Mouse (Mus musculus): Measurements from ENCODE around the gene Slc7a5. TPM values are rescaled to one million over a fixed set of nuclear protein-coding genes. Genes with fewer than 3 reads are reported as not detected.

The Slc7a5 gene
- polyA plus RNA-seq, 1 experiment from 2014 or later: 29.3 TPM

DNA sequence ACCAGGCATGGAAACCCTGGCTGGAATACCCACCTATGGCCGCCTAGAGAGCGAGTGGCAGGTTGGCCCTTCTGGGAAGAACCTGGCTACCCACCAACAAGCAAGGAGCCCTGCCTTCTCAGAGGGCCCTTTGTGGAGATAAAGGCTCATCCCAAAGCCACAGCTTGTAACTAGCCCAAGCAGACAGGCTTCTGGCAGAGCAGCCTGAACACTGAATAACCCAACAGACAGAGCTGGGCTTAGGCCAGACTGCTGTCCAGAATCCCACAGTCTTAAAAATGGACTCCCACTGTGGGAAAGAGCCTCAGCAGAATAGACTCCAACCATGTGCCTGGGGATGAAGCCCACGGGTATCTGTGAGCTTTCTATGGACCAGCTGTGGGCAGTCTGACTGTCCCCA, 23.3 kb downstream of the Slc7a5 start:
- 90% methylated on average over 3 of the region's 3 CpGs for WGBS
- Histone ChIP-seq H3K9me3 (replicated peaks) (no peaks in the 10 kb centered on the region), H3K27me3 (ENCODE audit: low read depth, poor library complexity, severe bottlenecking) (no peaks in the 10 kb centered on the region), H3K4me3 (no peak overlapping the region), H3K27ac (replicated peaks) (no peak overlapping the region), H3K4me1 (no peaks in the 10 kb centered on the region), H3K36me3 (peaks cover 82% of the 10 kb centered on the region)
- no peak for DNase-seq (ENCODE audit: low spot score)

DNA sequence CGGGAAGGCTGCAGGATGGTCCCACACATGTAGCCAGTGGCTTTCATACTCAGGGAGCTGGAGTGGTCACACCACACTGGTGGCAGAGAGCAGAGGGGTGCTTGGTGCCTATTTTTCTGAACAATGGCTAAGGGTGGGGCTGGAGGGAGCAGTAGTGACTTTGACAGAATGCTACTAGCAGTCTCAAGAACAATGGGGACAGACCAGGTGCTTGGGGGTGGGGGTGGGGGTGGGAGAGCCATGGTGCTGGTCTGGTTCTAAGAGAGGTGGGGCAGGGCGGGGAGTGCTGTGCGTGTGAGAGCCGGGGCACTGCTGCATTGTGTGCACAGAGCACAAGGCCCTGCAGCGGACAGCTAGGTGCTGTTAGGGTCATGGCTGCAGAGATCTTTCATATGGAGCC, 25.6 kb downstream of the Slc7a5 start:
- DNase-seq (ENCODE audit: low spot score): no peak
- H3K27ac ChIP-seq (replicated peaks): no peak overlapping the region
- peaks cover 67% of the 10 kb centered on the region for H3K36me3 ChIP-seq
- H3K9me3 ChIP-seq (replicated peaks): no peaks in the 10 kb centered on the region
- 97% methylated on average over 5 of the region's 5 CpGs for WGBS
- no peaks in the 10 kb centered on the region for H3K27me3 ChIP-seq (ENCODE audit: low read depth, poor library complexity, severe bottlenecking)
- no peaks in the 10 kb centered on the region for H3K4me1 ChIP-seq
- no peak overlapping the region for H3K4me3 ChIP-seq

DNA sequence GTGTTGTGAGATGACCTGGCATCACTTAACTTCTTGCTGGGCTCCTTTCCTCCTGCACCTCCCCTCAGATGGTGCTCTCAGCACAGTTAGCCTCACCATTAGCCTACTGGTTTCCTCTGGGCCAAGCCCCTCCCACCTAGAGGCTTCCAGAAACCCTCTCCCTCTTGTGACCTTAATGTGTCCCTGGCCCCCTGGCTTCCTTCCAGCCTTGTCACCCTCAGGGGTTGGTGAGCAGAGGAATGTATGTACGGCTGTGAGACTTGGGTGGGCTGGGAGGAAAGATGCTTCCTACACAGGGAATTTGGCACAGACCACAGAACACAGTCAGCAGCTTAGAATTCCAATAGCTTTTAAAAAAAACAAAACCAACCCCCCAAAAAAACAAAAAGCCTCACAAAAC, 26.7 kb downstream of the Slc7a5 start:
- no peak for DNase-seq (ENCODE audit: low spot score)
- H3K4me3 ChIP-seq: no peak overlapping the region
- H3K9me3 ChIP-seq (replicated peaks): no peaks in the 10 kb centered on the region
- WGBS: 89% methylated on average over 1 of the region's 1 CpGs
- H3K27ac ChIP-seq (replicated peaks): no peak overlapping the region
- peaks cover 56% of the 10 kb centered on the region for H3K36me3 ChIP-seq
- H3K27me3 ChIP-seq (ENCODE audit: low read depth, poor library complexity, severe bottlenecking): no peaks in the 10 kb centered on the region
- H3K4me1 ChIP-seq: no peaks in the 10 kb centered on the region; the same call in 1 of the 2 replicates

DNA sequence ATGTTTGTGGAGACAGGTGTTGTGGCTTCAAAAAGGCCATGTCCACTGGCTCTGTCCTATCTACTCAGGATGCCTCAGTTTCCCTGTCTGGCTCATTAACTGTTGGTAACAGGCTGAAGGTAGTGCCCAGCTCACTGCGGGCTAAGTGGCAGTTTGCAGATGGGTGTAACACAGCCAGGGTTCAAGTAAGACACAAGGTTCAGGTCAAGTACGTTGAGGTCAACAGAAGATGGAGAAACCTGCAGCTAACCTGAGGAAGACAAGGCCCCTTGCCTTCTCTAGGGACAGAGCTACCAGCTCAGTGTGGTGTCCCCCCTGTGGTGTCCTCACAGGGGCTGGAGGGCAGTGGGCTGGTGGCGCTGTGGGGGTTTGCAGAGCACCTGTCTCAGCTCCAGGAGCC, 27.8 kb downstream of the Slc7a5 start:
- Histone ChIP-seq H3K4me1 (no peaks in the 10 kb centered on the region; the same call in 1 of the 2 replicates), H3K36me3 (peaks cover 45% of the 10 kb centered on the region), H3K27ac (replicated peaks) (no peak overlapping the region), H3K4me3 (no peak overlapping the region), H3K9me3 (replicated peaks) (no peaks in the 10 kb centered on the region), H3K27me3 (ENCODE audit: low read depth, poor library complexity, severe bottlenecking) (no peaks in the 10 kb centered on the region)
- 84% methylated on average over 3 of the region's 3 CpGs for WGBS
- DNase-seq (ENCODE audit: low spot score): no peak

DNA sequence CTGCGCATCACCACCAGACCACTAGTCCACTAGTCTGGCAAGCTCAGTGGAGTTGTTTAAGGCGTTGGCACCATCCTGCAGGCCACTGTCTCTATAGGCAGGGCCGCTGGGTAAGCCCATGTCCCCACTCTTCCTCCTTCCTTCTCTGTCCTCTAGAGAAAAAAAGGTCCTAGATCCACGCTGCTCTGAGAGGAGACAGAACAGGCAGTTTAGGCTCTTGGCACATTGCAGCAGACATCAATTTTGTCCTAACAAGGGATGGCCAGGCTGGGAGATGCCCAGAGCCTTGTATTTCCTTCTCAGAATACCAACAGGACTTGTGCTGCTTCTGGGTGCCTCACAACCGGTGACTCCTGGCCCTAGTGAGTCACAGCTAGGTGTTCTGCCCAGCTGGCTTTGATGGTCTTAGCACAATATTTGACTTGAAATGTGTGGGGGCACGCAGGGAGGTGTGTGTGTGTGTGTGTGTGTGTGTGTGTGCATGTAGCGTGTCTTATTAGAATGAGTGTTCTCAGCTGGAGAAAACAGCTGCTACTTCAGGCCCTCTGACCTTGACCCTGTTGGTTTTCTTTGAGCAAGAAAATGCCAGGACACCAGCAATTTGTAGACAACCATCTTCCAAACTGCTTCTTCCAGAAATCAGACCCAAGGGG, 29.5 kb downstream of the Slc7a5 start:
- Histone ChIP-seq H3K36me3 (peaks cover 27% of the 10 kb centered on the region), H3K4me1 (peaks cover 5% of the 10 kb centered on the region), H3K9me3 (replicated peaks) (no peaks in the 10 kb centered on the region), H3K27ac (replicated peaks) (no peak overlapping the region; the same call in 1 of the 2 replicates), H3K27me3 (ENCODE audit: low read depth, poor library complexity, severe bottlenecking) (0 out of 2 replicates have a peak, but pooled peaks cover 2% of the 10 kb centered on the region), H3K4me3 (no peak overlapping the region)
- DNase-seq (ENCODE audit: low spot score): no peak
- 94% methylated on average over 7 of the region's 7 CpGs for WGBS

DNA sequence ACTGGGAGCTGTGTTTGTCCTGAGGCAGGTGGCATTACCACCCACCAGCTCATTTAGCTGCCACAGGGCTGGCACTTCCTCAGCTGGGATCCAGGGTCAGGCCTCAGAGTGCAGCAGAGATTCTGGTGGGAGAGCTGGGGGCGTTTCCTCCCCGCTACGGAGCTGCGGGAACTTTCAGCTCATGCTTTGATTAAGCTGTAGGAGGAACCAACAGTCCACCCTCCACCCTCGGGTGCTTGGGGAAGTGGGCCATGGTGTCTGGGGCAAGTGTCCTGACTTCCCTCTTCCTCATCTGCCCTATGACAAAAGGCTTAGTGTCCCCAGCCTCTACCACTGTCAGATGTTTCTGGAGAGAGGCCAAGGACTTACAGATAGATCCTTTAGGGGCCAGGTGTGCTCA, 30.3 kb downstream of the Slc7a5 start:
- Histone ChIP-seq H3K4me1 (peaks cover 11% of the 10 kb centered on the region), H3K27ac (replicated peaks) (no peak overlapping the region; the same call in 1 of the 2 replicates), H3K27me3 (ENCODE audit: low read depth, poor library complexity, severe bottlenecking) (peaks cover 7% of the 10 kb centered on the region; the same call in 1 of the 2 replicates), H3K9me3 (replicated peaks) (no peaks in the 10 kb centered on the region), H3K4me3 (no peak overlapping the region), H3K36me3 (peaks cover 20% of the 10 kb centered on the region)
- 79% methylated on average over 5 of the region's 5 CpGs for WGBS
- no peak for DNase-seq (ENCODE audit: low spot score)

DNA sequence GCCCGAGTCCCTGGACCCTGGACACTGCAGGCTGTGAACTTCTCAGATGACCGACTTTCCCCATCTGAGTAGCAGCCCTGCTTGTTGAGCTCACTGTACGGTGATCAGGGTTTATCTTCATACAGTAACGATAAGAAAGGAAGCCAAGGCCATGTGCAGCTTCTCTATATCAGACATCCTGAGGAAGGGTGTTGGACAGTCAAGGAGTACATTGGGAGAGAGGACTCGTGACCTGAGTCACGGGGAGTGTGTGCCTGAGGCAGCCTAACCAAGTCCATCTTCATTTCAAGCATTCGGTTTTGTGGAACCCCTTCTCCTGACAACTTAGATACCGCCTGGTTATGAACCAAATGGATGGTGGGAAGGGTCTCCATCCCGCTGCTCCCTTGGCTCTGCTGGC, 32.0 kb downstream of the Slc7a5 start:
- DNase-seq (ENCODE audit: low spot score): no peak
- 89% methylated on average over 9 of the region's 9 CpGs for WGBS
- H3K27ac ChIP-seq (replicated peaks): no peak overlapping the region
- no peak overlapping the region for H3K4me3 ChIP-seq
- peaks cover 15% of the 10 kb centered on the region for H3K4me1 ChIP-seq
- H3K36me3 ChIP-seq: peaks cover 4% of the 10 kb centered on the region
- no peaks in the 10 kb centered on the region for H3K9me3 ChIP-seq (replicated peaks)
- H3K27me3 ChIP-seq (ENCODE audit: low read depth, poor library complexity, severe bottlenecking): peaks cover 7% of the 10 kb centered on the region; the same call in 1 of the 2 replicates

DNA sequence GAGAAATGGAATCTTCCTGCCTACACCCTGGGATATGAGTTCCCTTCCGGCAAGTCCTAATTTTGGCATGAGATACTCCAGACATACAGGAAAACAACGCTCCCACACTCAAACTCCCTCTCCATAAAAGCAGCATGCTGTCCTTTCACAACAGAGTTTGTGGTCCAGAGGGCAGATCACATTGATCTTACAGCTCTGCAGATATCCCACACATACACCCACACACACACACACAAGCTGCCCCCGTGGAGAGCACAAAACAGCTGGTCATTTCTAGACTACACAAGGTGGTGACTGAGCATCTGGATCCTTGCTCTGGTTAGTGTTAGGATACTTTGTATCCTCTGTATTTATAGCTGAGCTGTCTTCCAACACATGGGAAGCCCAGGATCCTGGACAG, 32.4 kb downstream of the Slc7a5 start:
- Histone ChIP-seq H3K4me1 (peaks cover 15% of the 10 kb centered on the region), H3K27ac (replicated peaks) (no peak overlapping the region), H3K27me3 (ENCODE audit: low read depth, poor library complexity, severe bottlenecking) (peaks cover 7% of the 10 kb centered on the region; the same call in 1 of the 2 replicates), H3K9me3 (replicated peaks) (no peaks in the 10 kb centered on the region), H3K4me3 (no peak overlapping the region), H3K36me3 (peaks cover 1% of the 10 kb centered on the region; the same call in 1 of the 2 replicates)
- DNase-seq (ENCODE audit: low spot score): no peak
- 92% methylated on average over 3 of the region's 3 CpGs for WGBS

DNA sequence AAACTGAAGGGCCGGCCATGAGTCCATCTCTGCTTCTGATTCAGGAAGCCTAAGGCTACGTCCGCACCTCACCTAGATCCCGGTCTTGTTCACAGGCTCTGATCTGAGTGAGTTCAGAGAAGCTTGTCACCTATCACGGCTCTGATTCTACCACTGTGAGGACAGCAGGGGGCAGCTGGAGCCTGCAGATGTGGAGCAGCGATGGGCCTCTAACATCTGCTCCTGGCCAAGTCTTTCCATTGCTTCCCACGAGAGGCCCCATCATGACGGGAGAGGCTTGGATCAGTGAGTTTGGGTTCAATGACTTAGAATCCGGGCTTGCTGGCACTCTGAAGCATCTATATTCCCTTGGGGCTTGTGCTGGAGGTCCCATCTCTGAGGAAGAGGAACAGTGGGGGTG, 33.5 kb downstream of the Slc7a5 start:
- Histone ChIP-seq H3K4me3 (no peak overlapping the region), H3K27me3 (ENCODE audit: low read depth, poor library complexity, severe bottlenecking) (peaks cover 7% of the 10 kb centered on the region; the same call in 1 of the 2 replicates), H3K4me1 (peaks cover 18% of the 10 kb centered on the region), H3K9me3 (replicated peaks) (no peaks in the 10 kb centered on the region), H3K36me3 (no peaks in the 10 kb centered on the region), H3K27ac (replicated peaks) (no peak overlapping the region)
- WGBS: 75% methylated on average over 9 of the region's 9 CpGs
- peak; percentile 34 for DNase-seq (ENCODE audit: low spot score)

DNA sequence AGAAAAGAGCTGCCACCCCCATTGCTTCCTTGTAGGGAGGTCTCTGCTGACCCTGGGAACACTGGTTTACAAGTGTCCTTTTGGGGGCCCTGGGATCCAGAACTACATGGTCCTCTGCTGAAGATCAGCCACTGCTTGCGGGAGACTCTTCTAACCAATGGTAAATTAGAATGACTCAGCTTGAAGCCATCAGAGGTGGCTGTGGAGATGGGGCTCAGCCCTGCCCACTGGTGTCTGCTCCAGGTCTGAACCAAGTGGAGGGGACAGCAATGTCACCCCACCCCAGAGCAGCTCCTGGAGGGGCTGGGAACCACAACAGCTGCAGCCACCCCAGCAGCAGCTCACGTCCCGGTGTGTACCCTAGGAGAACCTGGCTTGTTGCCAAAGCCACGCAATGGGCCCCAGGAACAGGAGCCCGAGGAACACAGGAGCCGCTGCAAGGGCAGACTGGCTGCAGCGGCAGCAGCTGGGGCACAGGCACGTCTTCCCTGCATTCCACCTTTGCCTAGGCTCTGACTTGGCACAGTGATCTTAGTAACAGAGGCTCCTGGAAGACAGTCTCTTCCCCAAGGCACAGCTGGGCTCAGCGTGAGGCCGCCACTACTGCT, 35.6 kb downstream of the Slc7a5 start:
- Histone ChIP-seq H3K27me3 (ENCODE audit: low read depth, poor library complexity, severe bottlenecking) (peaks cover 7% of the 10 kb centered on the region; the same call in 1 of the 2 replicates), H3K4me3 (no peak overlapping the region), H3K36me3 (no peaks in the 10 kb centered on the region), H3K27ac (replicated peaks) (no peak overlapping the region), H3K4me1 (peaks cover 26% of the 10 kb centered on the region), H3K9me3 (replicated peaks) (no peaks in the 10 kb centered on the region)
- no peak for DNase-seq (ENCODE audit: low spot score)
- WGBS: 51% methylated on average over 10 of the region's 10 CpGs

DNA sequence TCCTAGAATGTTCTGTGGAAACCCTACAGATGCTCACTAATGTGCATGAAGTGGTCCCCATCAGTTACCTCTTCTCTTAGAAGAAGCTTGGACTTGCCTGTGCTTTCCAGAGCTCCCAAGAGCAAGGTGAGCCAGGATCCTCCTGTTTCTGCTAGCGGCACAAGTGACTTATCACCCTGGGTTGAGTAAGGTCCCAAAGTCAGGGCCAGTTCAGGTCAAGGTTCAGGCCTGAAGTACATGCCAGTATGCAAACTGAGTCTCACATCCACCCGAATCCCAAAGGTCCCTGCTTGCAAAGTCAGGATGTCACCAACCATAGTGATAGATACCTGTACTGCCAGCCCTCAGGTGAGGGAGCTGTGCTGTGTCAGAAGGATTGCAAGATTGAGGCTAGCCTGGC, 37.3 kb downstream of the Slc7a5 start:
- Histone ChIP-seq H3K27me3 (ENCODE audit: low read depth, poor library complexity, severe bottlenecking) (peaks cover 7% of the 10 kb centered on the region; the same call in 1 of the 2 replicates), H3K27ac (replicated peaks) (no peak overlapping the region), H3K4me1 (peaks cover 26% of the 10 kb centered on the region), H3K9me3 (replicated peaks) (no peaks in the 10 kb centered on the region), H3K36me3 (no peaks in the 10 kb centered on the region), H3K4me3 (no peak overlapping the region)
- WGBS: 90% methylated on average over 2 of the region's 2 CpGs
- DNase-seq (ENCODE audit: low spot score): no peak

DNA sequence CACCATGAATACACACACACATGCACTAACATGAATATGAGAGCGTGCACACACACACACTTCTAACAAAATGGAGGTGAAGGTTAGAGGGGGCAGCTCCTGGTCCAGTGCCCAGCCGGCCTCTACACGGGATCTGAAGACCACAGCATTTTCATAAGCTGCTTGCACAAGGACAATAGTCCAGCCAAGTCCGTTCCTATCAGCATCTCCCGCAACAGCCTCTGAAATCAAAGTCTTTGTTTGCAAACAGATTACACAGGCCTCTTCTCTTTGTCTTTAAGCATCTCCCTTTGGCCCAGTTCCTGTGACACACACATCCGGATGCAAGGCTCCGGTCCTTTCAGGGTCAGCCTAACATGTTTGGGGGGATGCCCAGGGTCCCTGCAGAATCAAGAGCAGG, 38.6 kb downstream of the Slc7a5 start:
- H3K27me3 ChIP-seq (ENCODE audit: low read depth, poor library complexity, severe bottlenecking): peaks cover 7% of the 10 kb centered on the region; the same call in 1 of the 2 replicates
- no peak overlapping the region for H3K4me3 ChIP-seq
- H3K4me1 ChIP-seq: peaks cover 21% of the 10 kb centered on the region
- 78% methylated on average over 7 of the region's 7 CpGs for WGBS
- no peak for DNase-seq (ENCODE audit: low spot score)
- no peaks in the 10 kb centered on the region for H3K9me3 ChIP-seq (replicated peaks)
- no peak overlapping the region for H3K27ac ChIP-seq (replicated peaks)
- no peaks in the 10 kb centered on the region for H3K36me3 ChIP-seq

DNA sequence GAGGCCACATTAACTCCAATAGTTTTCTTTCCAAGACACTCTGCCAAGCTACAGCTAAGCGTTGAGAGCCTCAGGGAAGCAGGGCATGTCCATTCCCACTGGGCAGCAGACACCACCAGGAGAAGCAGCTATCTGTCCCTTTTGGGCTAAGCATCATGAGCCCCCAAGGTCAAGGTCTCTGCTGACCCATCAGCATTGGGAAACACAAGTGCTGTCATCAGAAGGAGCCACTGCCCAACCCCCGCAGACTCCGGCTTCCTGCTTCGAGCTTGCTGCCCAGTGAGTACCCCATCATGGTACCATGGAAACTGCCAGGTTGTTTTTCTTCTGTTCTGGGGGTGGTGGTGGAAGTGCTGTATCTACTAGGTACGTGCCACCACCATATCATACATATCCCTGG, 39.3 kb downstream of the Slc7a5 start:
- 91% methylated on average over 5 of the region's 5 CpGs for WGBS
- Histone ChIP-seq H3K9me3 (replicated peaks) (no peaks in the 10 kb centered on the region), H3K27me3 (ENCODE audit: low read depth, poor library complexity, severe bottlenecking) (peaks cover 7% of the 10 kb centered on the region; the same call in 1 of the 2 replicates), H3K27ac (replicated peaks) (no peak overlapping the region), H3K4me1 (peaks cover 21% of the 10 kb centered on the region), H3K36me3 (no peaks in the 10 kb centered on the region), H3K4me3 (no peak overlapping the region)
- DNase-seq (ENCODE audit: low spot score): no peak

Measured in midbrain, embryonic 10.5 days (tissue).